ENCODE assay signal across 7 mouse cellular contexts in the genomic region with DNA sequence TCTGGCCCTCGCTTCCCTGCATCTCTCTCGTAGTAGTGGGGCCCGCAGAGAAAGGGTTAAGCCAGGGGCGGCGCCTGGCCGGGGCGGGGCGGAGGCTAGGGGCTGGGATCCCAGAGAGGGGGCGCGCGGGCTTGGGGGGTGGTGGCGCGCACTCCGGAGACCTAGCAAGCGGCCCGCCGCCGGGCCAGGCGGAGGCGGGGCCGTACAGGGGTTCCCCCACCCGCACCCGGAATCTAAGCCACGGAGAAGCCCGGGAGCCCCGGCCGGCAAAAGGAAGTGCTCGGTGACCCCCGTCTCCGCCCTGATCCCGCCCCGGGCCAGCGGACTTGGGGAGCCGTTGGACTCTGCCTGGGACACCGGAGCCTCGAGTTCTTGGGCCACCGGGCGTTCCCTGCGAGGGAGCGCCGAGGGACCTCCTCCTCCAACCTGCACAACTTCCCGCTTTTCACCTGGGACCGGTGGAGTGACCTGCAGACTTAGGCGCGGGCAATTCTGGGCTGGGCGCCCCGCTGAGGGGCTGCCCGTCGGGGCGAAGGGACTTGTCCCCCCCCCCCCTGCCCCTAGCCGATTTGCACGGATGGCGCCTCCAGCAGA. TPM values are rescaled to one million over a fixed set of nuclear protein-coding genes. Genes with fewer than 3 reads are reported as not detected.
A peak's percentile ranks its signal among the peaks of the same experiment; 100 is the strongest.
DNase-seq lines count a peak whose midpoint lies in the region; ATAC-seq and TF ChIP-seq lines count a peak whose summit lies in the region.

No protein-coding gene starts in this region.

- TF ChIP-seq CTCF in G1E (IDR thresholded peaks at IDR 0.05; ENCODE audit: low read depth, low read length), result no peak
- no peak for TF ChIP-seq CTCF in hindbrain, postnatal 0 days (IDR thresholded peaks at IDR 0.05; ENCODE audit: low read depth)
- no peak; the same call in 1 of the 2 replicates for TF ChIP-seq CTCF in liver, embryonic 14.5 days (IDR thresholded peaks at IDR 0.05; ENCODE audit: low read depth)

- peak overlapping the region; percentile 63 for H3K9ac ChIP-seq in hindbrain, postnatal 0 days (replicated peaks; ENCODE audit: low read length)
- H3K9ac ChIP-seq in liver, embryonic 14.5 days (replicated peaks), result peak overlapping the region; percentile 42
- H3K9ac ChIP-seq in neural tube, embryonic 12.5 days, result peak overlapping the region; percentile 84

- peak overlapping the region; percentile 98 for H3K4me2 ChIP-seq in hindbrain, postnatal 0 days (ENCODE audit: low read depth, low read length)
- peak overlapping the region; percentile 89 for H3K4me2 ChIP-seq in liver, embryonic 14.5 days (ENCODE audit: low read depth)
- H3K4me2 ChIP-seq in neural tube, embryonic 12.5 days (replicated peaks), result peak overlapping the region; percentile 96

- peak overlapping the region; percentile 77 for H3K4me3 ChIP-seq in G1E (ENCODE audit: low read depth, low read length)
- peak overlapping the region; percentile 57 for H3K4me3 ChIP-seq in hindbrain, postnatal 0 days (ENCODE audit: low read length)
- peak overlapping the region; percentile 56 to 64 for H3K4me3 ChIP-seq in liver, embryonic 14.5 days (ENCODE audit: insufficient read depth in 1 of 2, low read depth in 2 of 2, low read length in 2 of 2)
- H3K4me3 ChIP-seq in neural tube, embryonic 12.5 days, result peak overlapping the region; percentile 90

- TF ChIP-seq EP300 in liver, embryonic 14.5 days (IDR thresholded peaks at IDR 0.05; ENCODE audit: low read depth), result no peak

- no peaks in the 10 kb centered on the region for H3K9me3 ChIP-seq in G1E (replicated peaks)
- H3K9me3 ChIP-seq in hindbrain, postnatal 0 days (ENCODE audit: low read length), result no peaks in the 10 kb centered on the region
- no peaks in the 10 kb centered on the region for H3K9me3 ChIP-seq in liver, embryonic 14.5 days (ENCODE audit: control insufficient read depth, low read length)
- no peaks in the 10 kb centered on the region for H3K9me3 ChIP-seq in neural tube, embryonic 12.5 days

- peaks cover 56% of the 10 kb centered on the region for H3K36me3 ChIP-seq in G1E (replicated peaks)
- no peaks in the 10 kb centered on the region for H3K36me3 ChIP-seq in hindbrain, postnatal 0 days (ENCODE audit: insufficient read depth, low read length)
- no peaks in the 10 kb centered on the region for H3K36me3 ChIP-seq in liver, embryonic 14.5 days (replicated peaks; ENCODE audit: control insufficient read depth, insufficient read depth, low read depth)
- no peaks in the 10 kb centered on the region for H3K36me3 ChIP-seq in neural tube, embryonic 12.5 days

- peaks cover 96% of the 10 kb centered on the region for H3K4me1 ChIP-seq in G1E (ENCODE audit: insufficient read depth, low read depth, low read length)
- H3K4me1 ChIP-seq in hindbrain, postnatal 0 days (ENCODE audit: insufficient read depth, low read length), result peaks cover 34% of the 10 kb centered on the region
- peaks cover 3 to 21% of the 10 kb centered on the region in 2 experiments; a peak in 3 of 4 replicates for H3K4me1 ChIP-seq in liver, embryonic 14.5 days (replicated peaks; ENCODE audit: control insufficient read depth in 2 of 2, insufficient read depth in 2 of 2, low read length in 1 of 2)
- H3K4me1 ChIP-seq in neural tube, embryonic 12.5 days, result peaks cover 68% of the 10 kb centered on the region

- WGBS in hindbrain, postnatal 0 days, result under 1% methylated on average over 49 of the region's 53 CpGs
- under 1% methylated on average over 45 of the region's 53 CpGs for WGBS in liver, embryonic 14.5 days (ENCODE audit: insufficient replicate concordance)
- under 1% methylated on average over 53 of the region's 53 CpGs for WGBS in neural tube, embryonic 12.5 days

- peak overlapping the region; percentile 67 for H3K27ac ChIP-seq in hindbrain, postnatal 0 days
- no peak overlapping the region for H3K27ac ChIP-seq in liver, embryonic 14.5 days
- peak overlapping the region; percentile 93 for H3K27ac ChIP-seq in neural tube, embryonic 12.5 days

- peak; percentile 81 for DNase-seq in G1E (ENCODE audit: low spot score)
- peak; percentile 89 for DNase-seq in adrenal gland, postnatal 14 days
- DNase-seq in gastrocnemius, postnatal 10 days, result peak; percentile 82
- DNase-seq in hindbrain, postnatal 0 days (ENCODE audit: low spot score), result peak; percentile 59
- no peak for DNase-seq in liver, embryonic 14.5 days (ENCODE audit: low read depth in 3 of 3, low spot score in 3 of 3)
- DNase-seq in right cerebral cortex, postnatal 36 days (ENCODE audit: low spot score in 2 of 2), result no peak

- H3K27me3 ChIP-seq in G1E (ENCODE audit: insufficient read depth, low read length), result peaks cover 24% of the 10 kb centered on the region
- no peaks in the 10 kb centered on the region for H3K27me3 ChIP-seq in hindbrain, postnatal 0 days (ENCODE audit: insufficient read depth, low read length)
- H3K27me3 ChIP-seq in liver, embryonic 14.5 days (ENCODE audit: control insufficient read depth, insufficient read depth, low read length), result peaks cover 51% of the 10 kb centered on the region
- no peaks in the 10 kb centered on the region for H3K27me3 ChIP-seq in neural tube, embryonic 12.5 days (replicated peaks)

- ATAC-seq in G1E (ENCODE audit: extremely low read depth, insufficient number of reproducible peaks, low FRiP score, poor library complexity, severe bottlenecking), result no peak; the same call in 1 of the 2 replicates
- peak; percentile 13; the same call in 1 of the 2 replicates for ATAC-seq in hindbrain, postnatal 0 days
- ATAC-seq in liver, embryonic 14.5 days (ENCODE audit: insufficient read depth), result peak; percentile 24; the same call in 1 of the 2 replicates
- ATAC-seq in neural tube, embryonic 12.5 days (ENCODE audit: low FRiP score, low read depth), result peak; percentile 45; the same call in 1 of the 2 replicates

RNA-seq across cellular contexts. Expression of gene Gjd3, which starts 22.4 kb away (rescaled TPM):
- total RNA-seq in G1E (2014; fragmentation: Nextera tagmentation) (not detected in 2 replicates), G1E (2017) (not detected in 2 replicates)
- not detected in 2 replicates for polyA plus RNA-seq in G1E (2012)
- total RNA-seq in adrenal gland, postnatal 14 days (2021), result not detected in 2 replicates
- not detected for total RNA-seq in gastrocnemius, postnatal 10 days (2021)
- 0.75 and 5.0 TPM in 2 replicates for total RNA-seq in hindbrain, postnatal 0 days (2014; rRNA removed)
- 4.8 and 5.9 TPM in 2 replicates for polyA plus RNA-seq in hindbrain, postnatal 0 days (2015; fragmentation: Nextera tagmentation; extraction: Ambion mirVana)
- polyA plus RNA-seq in liver, embryonic 14.5 days (2012; rRNA removed), result not detected in 2 replicates
- polyA plus RNA-seq in liver, embryonic 14.5 days (2014; fragmentation: Nextera tagmentation; extraction: Ambion mirVana), result not detected in 2 replicates
- 1.8 and 2.0 TPM in 2 replicates for polyA plus RNA-seq in neural tube, embryonic 12.5 days (2016; fragmentation: Nextera tagmentation; extraction: Ambion mirVana)

RNA-seq across cellular contexts. Expression of gene Rara, which starts 32.8 kb away (rescaled TPM):
- total RNA-seq in G1E (2014; fragmentation: Nextera tagmentation), result 109 and 110 TPM in 2 replicates
- total RNA-seq in G1E (2017), result 16.9 and 17.1 TPM in 2 replicates
- polyA plus RNA-seq in G1E (2012), result 84.4 and 103 TPM in 2 replicates
- 24.5 and 29.3 TPM in 2 replicates for total RNA-seq in adrenal gland, postnatal 14 days (2021)
- 10 to 100 TPM; 22.6 to 31.5 TPM for total RNA-seq in gastrocnemius, postnatal 10 days (2021)
- 16.9 and 19.2 TPM in 2 replicates for total RNA-seq in hindbrain, postnatal 0 days (2014; rRNA removed)
- polyA plus RNA-seq in hindbrain, postnatal 0 days (2015; fragmentation: Nextera tagmentation; extraction: Ambion mirVana), result 8.1 and 9.5 TPM in 2 replicates
- polyA plus RNA-seq in liver, embryonic 14.5 days (2012; rRNA removed), result 1.9 and 2.3 TPM in 2 replicates
- 3.0 and 3.2 TPM in 2 replicates for polyA plus RNA-seq in liver, embryonic 14.5 days (2014; fragmentation: Nextera tagmentation; extraction: Ambion mirVana)
- 51.1 and 52.5 TPM in 2 replicates for polyA plus RNA-seq in neural tube, embryonic 12.5 days (2016; fragmentation: Nextera tagmentation; extraction: Ambion mirVana)

RNA-seq across cellular contexts. Expression of gene Cdc6, which starts 52.8 kb away (rescaled TPM):
- 60.7 and 84.9 TPM in 2 replicates for total RNA-seq in G1E (2014; fragmentation: Nextera tagmentation)
- 52.7 and 63.4 TPM in 2 replicates for total RNA-seq in G1E (2017)
- 3.4 and 4.1 TPM in 2 replicates for polyA plus RNA-seq in G1E (2012)
- total RNA-seq in adrenal gland, postnatal 14 days (2021), result 3.5 and 5.8 TPM in 2 replicates
- 1 to 10 TPM; 2.3 to 3.5 TPM for total RNA-seq in gastrocnemius, postnatal 10 days (2021)
- total RNA-seq in hindbrain, postnatal 0 days (2014; rRNA removed), result 2.5 and 4.6 TPM in 2 replicates
- 3.0 and 3.4 TPM in 2 replicates for polyA plus RNA-seq in hindbrain, postnatal 0 days (2015; fragmentation: Nextera tagmentation; extraction: Ambion mirVana)
- 16.9 and 28.6 TPM in 2 replicates for polyA plus RNA-seq in liver, embryonic 14.5 days (2012; rRNA removed)
- 64.1 and 71.0 TPM in 2 replicates for polyA plus RNA-seq in liver, embryonic 14.5 days (2014; fragmentation: Nextera tagmentation; extraction: Ambion mirVana)
- polyA plus RNA-seq in neural tube, embryonic 12.5 days (2016; fragmentation: Nextera tagmentation; extraction: Ambion mirVana), result 18.4 and 19.2 TPM in 2 replicates

Comparison
In these comparisons a context has a peak if more than half of its experiments do, and no peak if none do; other contexts are left out.
1. DNase-seq: peak in G1E (single experiment), adrenal gland, postnatal 14 days (single experiment), gastrocnemius, postnatal 10 days (single experiment) and hindbrain, postnatal 0 days (single experiment); none in liver, embryonic 14.5 days (0 of 3) and right cerebral cortex, postnatal 36 days (0 of 2).
2. Peak in every context shown above with its lines, with median percentiles within 50 percentile points of each other: H3K4me3 ChIP-seq, H3K4me2 ChIP-seq and H3K9ac ChIP-seq.